Mouse (Mus musculus) granulocyte monocyte progenitor cell, adult 5-6 weeks (primary cell): ENCODE results near the gene Zdhhc3. TPM values are rescaled to one million over a fixed set of nuclear protein-coding genes. Genes with fewer than 3 reads are reported as not detected.

ENCODE experiments used
- ATAC-seq: replicated peaks from 2 replicates; pipeline ENCODE4 v1.8.0; 2016; ENCODE audit warnings: mild to moderate bottlenecking, moderate TSS enrichment, inconsistent platforms; ENCODE audit not compliant: poor library complexity, severe bottlenecking
- total RNA-seq, 2 experiments: library from RNA; stranded (forward) in 1 of 2; stranded (reverse) in 1 of 2; fragments of 200-712, 200-1000 nt in 1 of 2; fragments of >200 nt in 1 of 2; fragmentation: Nextera tagmentation in 1 of 2; gene quantifications; 2 replicates each; pipeline ENCODE4 v1.2.3; 2014 to 2017

Zdhhc3 gene
- total RNA-seq (2014; fragmentation: Nextera tagmentation): 66.7 and 68.4 TPM in 2 replicates
- 43.1 and 47.1 TPM in 2 replicates for total RNA-seq (2017)

DNA sequence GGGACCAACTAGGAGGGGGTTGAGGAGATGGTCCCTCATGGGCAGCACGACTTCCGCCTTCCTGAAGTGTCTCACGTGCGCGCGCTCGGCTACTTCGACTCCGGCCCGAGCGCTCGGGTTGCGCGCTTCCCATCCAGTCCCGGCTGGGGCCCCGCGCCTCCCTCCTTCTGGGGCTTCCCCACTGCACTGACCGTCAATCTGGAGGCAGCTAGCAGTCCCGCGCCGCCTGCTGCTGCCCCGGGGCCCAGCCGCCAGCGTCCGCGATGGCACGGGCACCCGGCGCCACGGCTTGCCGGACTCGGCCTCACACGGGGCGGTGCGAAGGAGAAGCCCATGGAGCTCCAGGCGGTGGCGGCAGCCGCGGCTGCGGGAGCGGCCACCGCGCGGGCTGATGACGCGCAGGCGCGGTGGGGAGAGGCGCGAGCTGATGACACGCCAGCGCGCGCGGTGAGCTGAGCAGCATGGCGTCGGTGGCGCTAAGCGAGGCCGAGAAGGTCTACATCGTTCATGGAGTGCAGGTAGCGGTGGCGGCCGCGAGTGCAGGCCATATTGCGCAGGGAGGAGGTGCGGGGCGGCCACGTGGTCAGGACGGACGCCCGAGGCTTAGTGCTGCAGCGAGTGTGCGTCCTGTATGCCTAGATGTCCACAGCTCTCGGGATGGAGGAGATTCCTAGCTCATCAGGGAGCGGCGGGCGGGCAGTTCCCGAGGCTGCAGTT, at the start of gene Zdhhc3, which contains the start of gene Exosc7:
TSS of gene Zdhhc3 (minus strand) at position 401 of the 717 bp plus-strand sequence.
TSS of gene Exosc7 (plus strand) at position 411 of the 717 bp plus-strand sequence.
- ATAC-seq: peak; percentile 91

DNA sequence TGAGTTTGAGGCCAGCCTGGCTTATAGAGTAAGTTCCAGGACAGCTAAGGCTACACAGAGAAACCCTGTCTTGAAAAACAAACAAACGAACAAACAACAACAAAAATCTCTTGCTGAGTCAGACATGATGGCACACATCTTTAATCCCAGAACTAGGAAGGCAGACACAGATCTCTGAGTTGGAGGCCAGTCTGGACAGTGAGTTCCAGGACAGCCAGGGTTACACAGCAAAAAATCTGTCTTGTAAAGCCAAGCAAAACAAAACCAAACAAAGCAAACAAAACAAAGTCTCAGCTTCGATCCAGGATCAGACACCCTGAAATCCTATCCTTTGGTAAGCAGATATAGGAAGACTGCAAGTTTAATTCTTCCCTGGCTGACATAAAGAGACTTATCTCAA, 48.8 kb upstream of the Zdhhc3 start:
- no peak for ATAC-seq

DNA sequence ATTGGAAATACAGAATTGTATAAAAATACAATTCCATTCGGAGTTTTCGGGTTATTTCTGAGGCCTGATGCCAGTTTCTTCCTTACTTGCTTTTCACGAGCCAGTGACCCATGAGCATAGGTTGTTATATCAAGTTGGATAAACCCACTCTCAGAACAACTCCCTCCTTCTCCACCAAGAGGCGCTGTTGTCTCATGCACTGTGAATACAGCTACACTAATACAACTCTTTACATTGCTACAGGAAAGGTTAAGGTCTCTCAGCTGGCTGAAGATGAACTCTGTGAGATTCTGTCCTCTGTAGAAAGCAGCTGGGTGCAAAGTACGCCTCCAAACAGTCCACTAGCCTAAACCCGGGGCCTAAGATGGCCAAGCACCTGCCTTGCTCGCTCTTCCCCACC, 46.3 kb upstream of the Zdhhc3 start:
- peak; percentile 65 for ATAC-seq

DNA sequence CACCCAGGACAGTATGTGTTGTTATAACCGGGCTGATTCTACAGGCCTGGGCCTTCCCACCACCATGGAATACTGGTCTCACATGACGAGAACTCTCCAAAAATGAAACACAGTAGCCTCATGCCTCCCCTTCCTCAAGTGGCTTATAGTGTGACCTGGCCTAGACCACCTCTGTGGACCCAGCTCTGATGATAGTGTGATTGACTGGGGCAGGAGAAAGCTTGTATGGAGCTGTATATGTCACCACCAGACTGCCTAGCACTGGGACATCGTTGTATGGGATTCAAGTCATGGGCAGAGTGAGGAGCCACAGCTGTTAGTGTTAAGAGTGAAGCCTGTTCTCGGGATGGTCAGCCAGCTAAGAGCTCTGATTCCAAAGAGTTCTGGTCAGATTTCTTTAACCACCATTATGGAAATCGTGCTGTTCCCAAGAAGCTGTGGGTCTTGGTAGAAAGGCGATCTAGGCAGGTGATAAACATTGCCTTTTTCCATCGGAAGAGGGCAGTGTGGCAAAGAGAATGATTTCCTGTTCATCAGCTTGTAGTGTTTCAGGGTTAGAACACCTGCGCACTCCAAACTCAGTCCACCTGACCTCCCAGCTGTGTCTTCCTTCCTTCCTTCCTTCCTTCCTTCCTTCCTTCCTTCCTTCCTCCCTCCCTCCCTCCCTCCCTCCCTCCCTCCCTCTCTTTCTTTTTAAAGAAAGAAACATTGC, 45.3 kb upstream of the Zdhhc3 start:
- ATAC-seq: no peak

DNA sequence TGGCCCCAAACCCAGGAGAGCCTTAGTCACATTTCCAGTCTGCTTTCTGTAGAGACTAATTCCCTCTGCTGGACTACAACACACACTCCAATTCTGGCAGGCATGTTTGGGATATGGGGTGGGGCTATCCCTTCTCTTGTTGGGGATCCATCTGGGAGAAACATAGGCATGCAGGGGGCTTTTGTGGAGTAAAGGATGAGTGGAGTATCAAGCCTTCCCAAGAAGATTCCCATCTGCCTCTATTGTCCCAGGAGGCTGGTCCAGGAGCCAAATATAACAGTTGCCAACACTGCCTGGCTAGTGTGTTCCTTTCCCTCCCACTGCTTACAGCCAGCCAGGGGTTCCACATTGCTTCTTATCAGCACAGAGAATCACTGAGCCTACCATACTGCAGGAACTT, 44.7 kb upstream of the Zdhhc3 start:
- ATAC-seq: no peak

DNA sequence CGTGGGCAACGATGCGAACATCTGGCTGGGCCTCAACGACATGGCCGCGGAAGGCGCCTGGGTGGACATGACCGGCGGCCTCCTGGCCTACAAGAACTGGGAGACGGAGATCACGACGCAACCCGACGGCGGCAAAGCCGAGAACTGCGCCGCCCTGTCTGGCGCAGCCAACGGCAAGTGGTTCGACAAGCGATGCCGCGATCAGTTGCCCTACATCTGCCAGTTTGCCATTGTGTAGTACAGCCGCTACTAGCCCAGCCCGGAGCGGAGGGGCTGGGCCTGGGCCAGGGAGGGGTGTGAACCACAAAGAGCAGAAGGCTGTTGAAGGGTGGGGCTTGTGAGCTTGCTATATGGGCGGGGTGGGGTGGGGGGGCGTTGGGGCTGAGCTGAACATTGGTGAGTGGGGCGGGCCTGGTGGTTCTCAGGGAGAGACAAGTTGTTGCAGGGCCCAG, 43.9 kb upstream of the Zdhhc3 start:
- ATAC-seq: no peak

DNA sequence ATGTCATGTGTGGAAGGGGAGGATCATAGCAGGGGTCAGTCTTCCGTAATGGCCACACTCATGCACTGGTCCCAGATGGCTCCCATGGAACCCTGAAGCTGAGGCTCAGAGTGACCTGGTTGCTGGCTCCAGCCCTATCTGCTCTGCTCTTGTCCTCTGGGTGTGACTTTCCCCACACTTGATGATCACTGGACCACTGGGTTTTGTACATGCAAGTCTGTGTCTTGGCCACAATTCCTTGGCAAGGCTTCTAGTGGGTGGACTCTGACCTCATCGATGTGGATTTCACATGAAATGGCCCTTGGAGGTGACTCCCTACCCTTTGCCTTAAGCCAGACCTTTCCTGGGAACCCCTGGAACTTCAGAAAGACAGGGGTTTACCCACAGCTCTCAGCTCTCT, 40.1 kb upstream of the Zdhhc3 start:
- no peak for ATAC-seq

DNA sequence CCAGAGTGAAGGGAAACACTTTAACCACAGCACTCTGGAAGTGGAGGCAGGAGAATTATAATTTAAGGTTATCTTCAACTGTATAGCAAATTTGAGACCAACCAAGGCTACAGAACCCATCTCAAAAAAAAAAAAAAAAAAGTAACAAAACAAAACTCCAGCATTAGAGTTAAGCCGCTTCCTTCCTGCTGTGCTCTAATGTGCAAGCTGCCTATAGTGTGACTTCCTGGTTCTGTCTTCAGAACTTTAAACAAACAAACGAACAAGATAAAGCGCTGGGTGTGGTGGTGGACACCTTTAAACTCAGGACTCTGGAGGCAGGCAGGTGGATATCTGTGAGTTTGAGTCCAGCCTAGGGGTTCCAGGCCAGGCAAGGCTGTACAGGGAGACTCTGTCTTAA, 39.0 kb upstream of the Zdhhc3 start:
- ATAC-seq: 0 out of 2 replicates have a peak, but pooled peaks have one; percentile 40

DNA sequence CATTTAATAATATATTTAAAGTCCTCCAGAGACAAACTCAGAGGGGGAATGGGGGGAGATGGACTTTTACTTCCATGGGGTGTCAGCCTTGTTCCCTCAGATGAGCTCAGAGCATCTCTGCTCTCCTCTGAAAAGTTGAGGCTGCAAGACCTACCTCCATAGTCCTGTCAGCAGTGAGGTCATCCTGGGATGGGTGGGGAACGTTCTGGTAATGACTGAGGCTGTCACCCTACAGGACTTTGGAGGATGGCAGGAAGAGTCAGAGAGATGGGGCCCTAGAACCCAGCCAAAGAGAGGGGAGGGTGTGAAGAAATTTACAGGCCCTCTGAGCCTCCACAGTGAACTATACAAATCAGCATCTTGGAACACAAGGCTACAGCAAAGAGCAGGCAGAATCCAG, 38.6 kb upstream of the Zdhhc3 start:
- ATAC-seq: no peak

DNA sequence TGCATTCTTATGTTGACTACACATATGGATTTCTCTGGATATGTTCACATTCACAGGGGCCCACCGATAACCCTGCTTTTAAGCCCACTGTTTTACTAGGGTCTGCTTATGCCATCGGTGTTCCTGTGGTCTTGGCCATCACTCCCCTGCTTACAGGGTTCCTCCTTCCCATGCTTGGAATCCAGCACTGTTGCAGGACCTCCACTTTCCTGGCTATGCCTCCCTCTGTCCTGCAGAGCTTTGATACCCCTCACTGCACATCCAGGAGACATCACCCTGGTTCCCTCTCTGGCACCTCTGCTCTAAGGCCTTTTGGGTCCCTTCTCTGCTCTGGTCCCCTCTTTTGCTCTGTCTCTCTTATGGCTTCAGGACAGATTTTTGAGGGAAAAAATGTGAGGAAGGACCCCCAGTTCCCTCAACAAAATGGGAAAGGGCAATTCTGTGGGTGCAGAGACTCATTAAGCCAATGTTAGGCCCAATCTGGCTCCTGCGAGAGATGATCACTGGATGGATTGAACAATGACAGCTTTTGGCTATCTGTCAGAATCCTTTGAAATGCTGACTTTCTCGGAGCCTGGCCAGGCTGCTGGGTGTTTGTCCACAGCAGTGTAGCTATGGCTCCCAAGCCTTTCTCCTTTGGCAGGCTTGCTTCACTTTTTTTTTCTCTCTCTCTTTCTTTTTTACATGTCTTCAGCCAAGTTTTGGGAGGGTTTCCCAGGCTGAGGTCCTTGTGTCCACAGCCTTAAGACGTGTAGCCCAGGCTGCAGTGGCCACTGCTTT, 37.4 kb upstream of the Zdhhc3 start, which contains the start of gene Clec3b:
TSS of gene Clec3b (plus strand) at position 706 of the 780 bp plus-strand sequence.
- no peak for ATAC-seq

DNA sequence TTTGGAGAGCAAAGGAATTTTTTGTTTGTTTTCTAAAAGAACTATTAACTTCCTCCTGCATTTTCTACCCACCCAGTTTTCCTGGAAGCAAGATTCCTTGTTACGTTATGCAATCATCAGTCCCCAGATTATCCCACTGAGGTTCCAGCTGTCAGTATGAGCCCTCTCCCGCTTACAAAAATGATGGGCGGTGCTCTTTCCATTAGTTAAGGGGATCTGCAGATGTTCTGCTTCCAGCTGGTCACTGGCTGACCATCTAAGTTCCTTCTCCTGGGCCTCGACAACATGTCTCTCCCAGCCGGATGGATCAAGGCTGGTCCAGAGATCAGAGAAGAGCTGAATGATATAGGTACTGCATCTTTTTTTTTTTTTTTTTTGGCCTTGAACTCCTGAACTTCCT, 35.4 kb upstream of the Zdhhc3 start:
- no peak for ATAC-seq

DNA sequence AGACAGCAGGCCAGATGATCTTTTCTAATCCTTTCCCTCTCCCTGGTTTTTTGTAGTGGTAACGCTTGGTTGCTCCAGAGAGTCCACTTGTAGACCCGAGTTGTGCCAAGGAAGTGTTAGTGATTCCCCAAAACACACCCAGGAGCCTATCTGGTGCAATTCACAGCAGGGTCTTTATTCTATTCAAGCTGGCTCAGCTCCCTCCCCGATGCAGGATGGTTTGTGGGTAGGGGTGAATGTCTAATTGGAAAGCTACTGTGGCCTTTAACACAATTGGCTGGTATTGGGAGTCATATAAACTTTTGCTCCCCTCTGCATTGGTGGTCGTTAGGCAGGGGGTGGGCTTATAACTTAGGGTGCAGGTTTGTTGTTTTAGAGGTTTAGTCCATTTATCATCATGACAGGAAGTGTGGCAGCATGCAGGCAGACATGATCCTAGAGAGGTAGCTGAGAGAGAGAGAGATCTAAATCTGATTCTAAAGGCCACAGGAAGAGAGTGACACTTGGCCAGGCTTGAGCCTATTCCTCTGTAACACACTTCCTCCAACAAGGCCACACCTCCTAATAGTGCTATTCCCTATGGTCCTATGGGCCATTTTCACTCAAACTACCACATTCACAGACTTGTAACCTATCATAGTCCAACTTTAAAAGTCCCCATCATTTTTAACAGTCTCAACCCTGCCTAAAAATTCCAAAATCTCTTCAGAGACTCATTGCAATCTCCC, 27.0 kb upstream of the Zdhhc3 start:
- ATAC-seq: no peak

DNA sequence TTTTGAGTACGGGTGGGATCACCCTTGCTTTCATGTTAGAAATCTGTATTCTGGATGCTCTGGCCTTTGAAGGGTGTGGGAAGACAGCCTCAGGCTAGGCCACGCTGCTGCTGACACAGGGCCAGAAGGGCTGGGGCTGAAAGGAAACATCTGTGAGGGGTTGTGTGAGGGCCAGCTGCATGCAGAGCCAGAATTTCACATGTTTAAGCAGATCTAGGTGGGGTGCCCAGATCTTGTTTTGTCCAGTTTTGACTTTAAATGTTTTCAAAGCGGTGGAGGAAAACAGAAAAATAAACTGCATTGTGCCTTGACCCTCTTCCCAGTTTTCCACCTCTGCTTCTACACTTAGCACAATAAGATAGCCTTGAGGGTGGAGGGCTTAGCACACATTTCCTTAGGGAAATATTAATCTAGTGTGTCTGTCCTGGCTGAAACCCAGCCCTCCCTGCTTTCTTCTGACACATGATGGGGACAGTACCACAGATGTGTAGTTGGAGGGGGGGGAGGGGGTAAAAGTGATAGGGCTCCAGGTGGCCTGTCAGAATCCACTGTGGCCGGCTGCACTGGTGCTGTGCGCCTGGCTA, 26.0 kb upstream of the Zdhhc3 start:
- ATAC-seq: no peak

DNA sequence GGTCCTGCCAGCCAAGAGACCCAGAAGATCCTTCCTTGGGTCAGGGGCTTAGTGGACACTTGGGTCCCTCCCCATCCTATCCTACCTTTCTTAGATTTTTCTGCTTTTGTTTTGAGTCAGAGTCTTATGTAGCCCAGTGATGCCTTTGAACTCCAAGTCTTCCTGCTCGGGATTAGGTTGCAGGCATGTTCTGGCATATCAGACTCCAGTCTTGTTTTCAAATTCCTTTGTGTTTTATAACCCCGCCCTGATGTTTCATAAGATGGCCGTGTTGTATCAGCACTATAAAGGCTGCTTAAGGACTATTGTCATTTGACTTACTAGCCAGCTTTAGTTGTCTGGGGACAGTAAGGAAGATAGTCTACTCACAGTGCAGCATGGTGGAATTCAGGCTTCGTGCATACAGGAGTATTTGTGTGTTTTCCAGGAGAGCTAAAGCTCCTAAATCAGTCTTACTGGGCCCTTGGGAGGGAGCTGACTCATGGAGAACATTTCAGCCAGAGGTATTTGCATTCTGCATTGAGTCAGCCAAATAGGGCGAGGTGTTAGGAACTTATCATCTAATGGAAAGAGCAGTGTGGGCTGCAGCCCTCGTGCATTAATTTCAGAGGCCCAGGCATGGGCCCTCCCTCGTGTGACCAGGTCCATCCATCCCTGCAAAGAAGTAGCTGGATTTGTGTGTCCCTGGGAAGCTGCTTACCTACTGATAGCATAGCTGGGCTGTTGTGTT, 24.1 kb upstream of the Zdhhc3 start:
- no peak for ATAC-seq

DNA sequence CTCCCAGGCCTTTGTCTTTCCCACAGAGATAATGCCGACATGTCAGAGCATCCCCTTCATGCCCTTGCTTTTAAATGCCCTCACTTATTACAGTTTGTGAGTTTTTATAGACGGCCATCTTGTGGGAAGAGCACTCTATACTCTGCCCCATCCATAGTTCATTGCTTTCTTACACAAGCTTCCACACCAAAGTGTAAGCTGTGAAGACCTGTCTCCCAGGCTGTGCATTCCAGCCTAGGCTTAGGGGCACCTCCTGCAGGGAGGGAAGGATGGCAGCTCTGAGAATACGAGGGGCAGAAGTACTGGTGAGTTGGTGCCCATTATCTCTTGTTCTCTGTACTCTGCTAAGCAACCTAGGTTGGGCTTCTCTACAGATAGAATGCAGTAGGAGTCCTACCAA, 20.0 kb upstream of the Zdhhc3 start:
- ATAC-seq: no peak

DNA sequence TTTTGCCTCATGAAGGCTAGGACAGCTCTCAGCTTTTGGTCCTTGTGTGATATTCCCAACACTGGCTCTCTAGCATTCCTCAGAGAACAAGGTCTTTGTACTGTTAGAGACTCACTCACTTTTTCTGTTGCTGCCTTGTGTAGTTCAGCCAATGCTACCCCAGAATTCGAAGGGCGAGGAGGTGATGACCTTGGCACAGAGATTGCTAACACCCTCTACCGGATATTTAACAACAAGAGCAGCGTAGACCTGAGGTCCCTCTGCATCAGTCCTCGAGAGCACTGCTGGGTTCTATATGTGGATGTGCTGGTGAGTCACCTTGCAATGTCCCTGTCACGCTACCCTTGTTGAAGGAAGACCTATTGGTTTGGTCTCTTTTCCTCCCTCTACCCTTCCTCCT, 14.7 kb upstream of the Zdhhc3 start:
- ATAC-seq: no peak

DNA sequence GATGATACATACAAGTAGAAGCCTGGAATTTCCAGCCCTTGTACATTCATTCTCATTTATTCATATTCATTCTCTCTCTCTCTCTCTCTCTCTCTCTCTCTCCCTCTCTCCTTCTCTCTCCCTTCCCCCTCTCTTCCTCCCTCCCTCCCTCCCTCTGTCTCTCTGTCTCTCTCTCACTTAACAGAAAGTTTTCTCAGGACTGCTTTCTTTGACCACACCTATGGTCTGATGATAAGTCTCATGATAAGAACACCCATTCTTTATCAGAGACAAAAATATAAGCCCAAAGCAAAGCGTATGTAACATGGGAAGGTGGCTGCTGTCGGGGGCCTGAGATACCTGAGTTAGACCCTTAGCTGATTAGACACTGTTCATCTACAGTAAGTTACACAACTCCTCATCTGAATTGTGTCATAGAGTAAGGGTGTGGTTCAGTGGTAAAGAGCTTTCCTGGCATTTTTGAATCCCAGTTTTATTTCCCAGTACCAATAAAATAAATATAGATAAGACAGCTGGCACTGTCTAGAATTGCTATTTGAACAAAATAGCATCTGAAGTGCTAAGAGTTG, 11.5 kb upstream of the Zdhhc3 start:
- no peak for ATAC-seq

DNA sequence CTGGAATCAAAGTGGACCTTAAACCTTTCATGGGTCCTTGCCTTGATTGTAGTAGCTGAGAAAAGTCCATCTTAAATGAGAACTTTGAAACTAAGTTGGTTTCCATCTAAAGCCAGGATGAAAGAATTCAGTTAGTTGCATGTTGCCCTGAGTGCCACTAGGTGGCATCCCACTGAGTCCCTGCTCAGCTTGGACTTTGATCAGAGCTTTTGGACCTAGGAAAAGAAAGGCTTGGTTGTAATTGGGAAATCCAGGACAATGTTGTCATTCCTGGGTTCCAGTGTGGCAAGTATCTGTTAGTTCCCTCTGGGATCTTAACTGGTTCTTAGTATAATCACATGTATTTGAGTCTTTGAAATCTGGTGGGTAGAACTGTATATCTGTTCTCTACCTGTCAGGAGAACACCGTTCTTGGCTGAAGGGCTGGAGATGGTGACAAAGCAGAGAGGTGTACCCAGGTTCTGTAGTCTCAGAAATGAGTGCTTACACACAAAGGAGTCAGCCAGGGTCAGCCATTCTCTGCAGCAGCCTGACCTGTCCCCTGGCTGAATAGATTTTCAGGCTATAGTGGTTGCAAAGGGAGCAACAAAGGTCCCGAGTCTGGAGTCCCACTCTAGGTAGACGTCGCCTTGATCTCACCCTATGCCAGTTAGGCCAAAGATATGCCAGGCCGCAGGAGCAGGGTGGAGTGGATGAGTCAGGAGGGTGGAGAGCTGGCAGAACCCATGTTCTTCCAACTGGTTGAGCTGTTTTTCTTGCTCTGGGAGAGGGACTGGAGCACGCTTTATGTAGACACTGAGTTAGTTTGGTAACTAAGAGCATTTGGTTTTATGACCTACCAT, 10.8 kb upstream of the Zdhhc3 start:
- peak; percentile 58 for ATAC-seq
